Mouse (Mus musculus) hindbrain, embryonic 11.5 days (tissue): ENCODE measurements at regions not wholly inside any gene's neighbourhood (a gene's known extent, or its start where the extent isn't known, plus 50 kb on each side); places are given as distances from the start of the nearest gene placed in this dataset.
A peak's percentile ranks its signal among the peaks of the same experiment; 100 is the strongest.

ENCODE experiments used
- ATAC-seq: fragments of 200-750 bp; cut with Nextera tagmentation; 2 replicates; pipeline ENCODE4 v1.8.0; 2017; ENCODE audit warnings: mild to moderate bottlenecking, moderate TSS enrichment, moderate library complexity; ENCODE audit not compliant: low FRiP score
- DNase-seq: peaks from one replicate; pipeline ENCODE4 v3.0.0-alpha.2; 2015; ENCODE audit warnings: low spot score
- H3K27ac ChIP-seq: fragments of 300-500 bp; sonication (generic); 2 replicates; pipeline ENCODE4 v1.5.1; 2014; ENCODE audit warnings: mild to moderate bottlenecking, low read depth, low read length
- H3K27me3 ChIP-seq: fragments of 300-500 bp; sonication (generic); 2 replicates; pipeline ENCODE4 v1.6.1; 2014; ENCODE audit warnings: mild to moderate bottlenecking, low read length, moderate library complexity, mixed read lengths; ENCODE audit not compliant: control insufficient read depth, insufficient read depth
- H3K36me3 ChIP-seq: fragments of 300-500 bp; sonication (generic); 2 replicates; pipeline ENCODE4 v1.6.1; 2014; ENCODE audit warnings: mild to moderate bottlenecking, low read length, moderate library complexity, mixed read lengths; ENCODE audit not compliant: control insufficient read depth, insufficient read depth
- H3K4me1 ChIP-seq: fragments of 300-500 bp; sonication (generic); replicated peaks from 2 replicates; pipeline ENCODE4 v1.6.1; 2014; ENCODE audit warnings: low read length, mixed read lengths; ENCODE audit not compliant: control insufficient read depth, insufficient read depth
- H3K4me2 ChIP-seq: fragments of 300-500 bp; sonication (generic); replicated peaks from 2 replicates; pipeline ENCODE4 v1.6.1; 2014; ENCODE audit warnings: mild to moderate bottlenecking, low read depth, low read length
- H3K4me3 ChIP-seq: fragments of 300-500 bp; sonication (generic); 2 replicates; pipeline ENCODE4 v1.5.1; 2014; ENCODE audit warnings: low read depth, low read length
- H3K9ac ChIP-seq: fragments of 300-500 bp; sonication (generic); 2 replicates; pipeline ENCODE4 v1.6.1; 2014; ENCODE audit warnings: low read depth, low read length
- H3K9me3 ChIP-seq: fragments of 300-500 bp; sonication (generic); 2 replicates; pipeline ENCODE4 v1.6.1; 2016; ENCODE audit warnings: low read length; ENCODE audit not compliant: control insufficient read depth
- WGBS: fragments of 180-500 bp; shearing (Covaris S2); extraction: QIAGEN DNeasy Blood & Tissue Kit; methylation state at CpG from one replicate; pipeline ENCODE4 v1.1.7; 2014; 5-methylcytosine and 5-hydroxymethylcytosine counted together

- 13% methylated on average over 5 of the region's 5 CpGs for WGBS
- Histone ChIP-seq H3K4me3 (no peak overlapping the region), H3K27ac (peak overlapping the region; percentile 93), H3K36me3 (no peaks in the 10 kb centered on the region), H3K9me3 (no peaks in the 10 kb centered on the region), H3K9ac (peak overlapping the region; percentile 53; the same call in 1 of the 2 replicates), H3K4me1 (peaks cover 15% of the 10 kb centered on the region), H3K27me3 (no peaks in the 10 kb centered on the region), H3K4me2 (peak overlapping the region; percentile 21)
- ATAC-seq (peak; percentile 83), DNase-seq (peak; percentile 58)
Observed at GRCm38 (mm10) chr13:28782081-28782480, 171.4 kb downstream of the Sox4 start.

DNA sequence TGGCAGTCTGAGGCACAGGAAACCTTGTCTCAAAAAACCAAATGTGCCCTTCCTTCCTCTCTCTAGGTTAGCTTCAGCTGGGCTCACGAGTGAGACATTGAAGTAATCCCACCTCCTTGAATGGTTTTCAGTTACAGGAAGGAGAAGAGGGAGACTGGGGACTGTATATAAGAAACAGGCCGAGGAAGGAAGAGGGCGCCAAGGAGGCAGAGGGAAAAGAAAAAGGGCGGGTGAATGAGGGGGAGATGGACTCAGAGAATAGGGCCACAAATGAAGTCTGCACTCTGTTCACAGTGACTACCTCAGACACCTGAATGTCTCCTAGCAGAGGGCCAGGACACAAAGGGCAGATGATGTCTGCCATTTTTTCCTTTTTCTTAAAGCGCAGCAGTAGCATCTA lies 171.9 kb downstream of the Sox4 start:
- Histone ChIP-seq H3K9ac (peak overlapping the region; percentile 53; the same call in 1 of the 2 replicates), H3K27ac (peak overlapping the region; percentile 93), H3K9me3 (no peaks in the 10 kb centered on the region), H3K27me3 (no peaks in the 10 kb centered on the region), H3K4me1 (peaks cover 14% of the 10 kb centered on the region), H3K36me3 (no peaks in the 10 kb centered on the region), H3K4me3 (no peak overlapping the region), H3K4me2 (peak overlapping the region; percentile 21)
- ATAC-seq (peak; percentile 45), DNase-seq (no peak)
- WGBS, result 4% methylated on average over 5 of the region's 5 CpGs

GRCm38 (mm10) chr13:28780462-28780861 lies 173.1 kb downstream of the Sox4 start:
- ATAC-seq, result no peak
- no peaks in the 10 kb centered on the region for H3K9me3 ChIP-seq
- no peak overlapping the region for H3K27ac ChIP-seq
- H3K4me2 ChIP-seq, result no peak overlapping the region
- H3K4me3 ChIP-seq, result no peak overlapping the region
- no peaks in the 10 kb centered on the region for H3K27me3 ChIP-seq
- DNase-seq, result no peak
- 52% methylated on average over 5 of the region's 5 CpGs for WGBS
- H3K36me3 ChIP-seq, result no peaks in the 10 kb centered on the region
- H3K9ac ChIP-seq, result no peak overlapping the region
- peaks cover 14% of the 10 kb centered on the region for H3K4me1 ChIP-seq

DNA sequence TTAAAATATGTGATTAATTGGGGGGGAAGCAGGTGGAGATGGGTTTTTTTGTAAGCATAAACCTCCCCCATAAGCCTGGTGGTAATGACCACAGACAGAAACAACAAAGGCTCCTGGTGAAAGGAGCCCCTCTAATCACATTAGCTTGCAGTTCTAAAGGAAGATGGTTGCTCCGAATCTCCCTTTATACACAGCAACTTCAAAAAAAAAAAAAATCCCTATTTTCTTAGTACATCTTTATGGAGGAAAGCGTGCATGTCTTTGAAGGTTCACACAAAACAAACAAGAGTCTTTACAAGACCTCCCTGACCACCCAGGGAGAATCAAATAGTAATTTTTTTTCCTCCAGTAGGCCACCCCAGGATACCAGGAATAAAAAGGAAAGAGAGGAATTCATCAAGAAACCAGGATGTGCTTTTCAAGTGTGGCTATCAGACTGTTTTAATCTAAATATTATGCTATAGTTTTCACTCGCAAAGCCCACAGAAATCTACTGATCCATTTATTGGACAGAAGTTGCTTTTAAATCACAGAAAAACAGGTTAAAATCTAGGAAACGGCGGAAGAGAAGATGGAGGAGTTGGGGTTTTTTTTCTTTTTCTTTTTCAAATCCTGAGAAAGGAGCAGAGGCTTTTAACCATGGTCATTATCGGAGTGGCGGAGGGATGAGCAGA lies 178.2 kb downstream of the Sox4 start:
- Histone ChIP-seq H3K4me3 (no peak overlapping the region), H3K4me2 (no peak overlapping the region), H3K27me3 (no peaks in the 10 kb centered on the region), H3K9me3 (no peaks in the 10 kb centered on the region), H3K27ac (peak overlapping the region; percentile 42; the same call in 1 of the 2 replicates), H3K9ac (no peak overlapping the region), H3K4me1 (peaks cover under 1% of the 10 kb centered on the region; the same call in 1 of the 2 replicates), H3K36me3 (no peaks in the 10 kb centered on the region)
- DNase-seq (no peak), ATAC-seq (0 out of 2 replicates have a peak, but pooled peaks have one; percentile 18)
- WGBS, result 45% methylated on average over 7 of the region's 7 CpGs

GRCm38 (mm10) chr13:28774649-28775048 lies 178.9 kb downstream of the Sox4 start:
- H3K4me3 ChIP-seq, result no peak overlapping the region
- no peaks in the 10 kb centered on the region for H3K9me3 ChIP-seq
- ATAC-seq, result peak; percentile 73
- no peaks in the 10 kb centered on the region for H3K4me1 ChIP-seq
- WGBS, result 53% methylated on average over 7 of the region's 7 CpGs
- no peaks in the 10 kb centered on the region for H3K27me3 ChIP-seq
- no peak overlapping the region for H3K9ac ChIP-seq
- H3K4me2 ChIP-seq, result no peak overlapping the region
- no peaks in the 10 kb centered on the region for H3K36me3 ChIP-seq
- 0 out of 2 replicates have a peak overlapping the region, but pooled peaks have one; percentile 42 for H3K27ac ChIP-seq
- peak; percentile 38 for DNase-seq

DNA sequence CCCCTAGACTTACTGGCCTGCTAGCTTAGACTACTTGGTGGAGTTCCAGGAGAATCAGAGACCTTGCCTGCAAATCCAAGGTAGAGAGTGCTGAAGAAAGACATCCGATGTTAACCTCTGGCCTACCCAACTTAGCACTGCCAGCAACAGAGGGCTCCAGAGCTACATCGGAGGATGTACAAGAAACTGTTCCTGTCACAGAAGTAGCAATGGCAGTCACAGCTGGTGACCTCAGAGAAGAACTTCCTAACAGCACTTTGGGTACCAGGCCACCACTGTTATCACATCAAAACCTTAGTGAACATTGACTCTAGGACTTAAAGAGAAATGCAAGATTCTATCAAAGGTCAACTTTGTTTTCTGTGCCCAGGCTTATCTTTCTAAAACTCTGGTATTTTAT lies 180.0 kb downstream of the Sox4 start:
- Histone ChIP-seq H3K9ac (no peak overlapping the region), H3K4me1 (peaks cover 2% of the 10 kb centered on the region; the same call in 1 of the 2 replicates), H3K36me3 (no peaks in the 10 kb centered on the region), H3K27ac (no peak overlapping the region), H3K4me3 (no peak overlapping the region), H3K4me2 (no peak overlapping the region), H3K9me3 (no peaks in the 10 kb centered on the region), H3K27me3 (no peaks in the 10 kb centered on the region)
- WGBS, result 90% methylated on average over 2 of the region's 2 CpGs
- no peak for DNase-seq
- no peak for ATAC-seq

- DNase-seq (no peak), ATAC-seq (no peak)
- Histone ChIP-seq H3K9ac (no peak overlapping the region), H3K4me2 (no peak overlapping the region), H3K4me3 (no peak overlapping the region), H3K36me3 (no peaks in the 10 kb centered on the region), H3K4me1 (peaks cover 2% of the 10 kb centered on the region; the same call in 1 of the 2 replicates), H3K27ac (no peak overlapping the region), H3K27me3 (no peaks in the 10 kb centered on the region), H3K9me3 (no peaks in the 10 kb centered on the region)
- 55% methylated on average over 13 of the region's 13 CpGs for WGBS
Observed at GRCm38 (mm10) chr13:28770531-28770930, 183.0 kb downstream of the Sox4 start.

- no peak overlapping the region for H3K4me2 ChIP-seq
- H3K4me3 ChIP-seq, result no peak overlapping the region
- no peak overlapping the region for H3K27ac ChIP-seq
- no peaks in the 10 kb centered on the region for H3K27me3 ChIP-seq
- H3K9me3 ChIP-seq, result no peaks in the 10 kb centered on the region
- no peak overlapping the region for H3K9ac ChIP-seq
- DNase-seq, result no peak
- no peaks in the 10 kb centered on the region for H3K36me3 ChIP-seq
- 79% methylated on average over 4 of the region's 4 CpGs for WGBS
- no peak for ATAC-seq
- peaks cover 2% of the 10 kb centered on the region; the same call in 1 of the 2 replicates for H3K4me1 ChIP-seq
Observed at GRCm38 (mm10) chr13:28770018-28770417, 183.5 kb downstream of the Sox4 start.
